Mouse (Mus musculus): Measurements from ENCODE around the gene Cmpk2.
"Not testable (repeated sequence)": the region's sequence is repeated elsewhere in the genome, so short reads cannot be mapped to it uniquely, and the experiment has no call there.

Gene Cmpk2

GRCm38 (mm10) chr12:26469098-26470041 is at the start of gene Cmpk2:
TSS of gene Cmpk2 (plus strand) at chr12:26469204.
- DNase-seq (ENCODE audit: low read depth, low spot score), result peak; percentile 88

GRCm38 (mm10) chr12:26424841-26425240 is 44.2 kb upstream of the Cmpk2 start:
- peak; percentile 63 for DNase-seq (ENCODE audit: low read depth, low spot score)

- DNase-seq (ENCODE audit: low read depth, low spot score), result not testable (repeated sequence)
Measured at GRCm38 (mm10) chr12:26428771-26429170, 40.2 kb upstream of the Cmpk2 start.

- no peak for DNase-seq (ENCODE audit: low read depth, low spot score)
Measured at GRCm38 (mm10) chr12:26436334-26436733, 32.7 kb upstream of the Cmpk2 start.

- no peak for DNase-seq (ENCODE audit: low read depth, low spot score)
Measured at GRCm38 (mm10) chr12:26437950-26438349, 31.1 kb upstream of the Cmpk2 start.

GRCm38 (mm10) chr12:26439366-26439765 is 29.6 kb upstream of the Cmpk2 start:
- peak; percentile 21 for DNase-seq (ENCODE audit: low read depth, low spot score)

GRCm38 (mm10) chr12:26444054-26444453 is 24.9 kb upstream of the Cmpk2 start:
- DNase-seq (ENCODE audit: low read depth, low spot score), result peak; percentile 62

GRCm38 (mm10) chr12:26444511-26444910 is 24.5 kb upstream of the Cmpk2 start:
- no peak for DNase-seq (ENCODE audit: low read depth, low spot score)

- no peak for DNase-seq (ENCODE audit: low read depth, low spot score)
Measured at GRCm38 (mm10) chr12:26446377-26447045, 22.5 kb upstream of the Cmpk2 start.

GRCm38 (mm10) chr12:26449483-26449882 is 19.5 kb upstream of the Cmpk2 start:
- no peak for DNase-seq (ENCODE audit: low read depth, low spot score)

GRCm38 (mm10) chr12:26451150-26451549 is 17.9 kb upstream of the Cmpk2 start:
- no peak for DNase-seq (ENCODE audit: low read depth, low spot score)

- no peak for DNase-seq (ENCODE audit: low read depth, low spot score)
Measured at GRCm38 (mm10) chr12:26452951-26453350, 16.1 kb upstream of the Cmpk2 start.

- no peak for DNase-seq (ENCODE audit: low read depth, low spot score)
Measured at GRCm38 (mm10) chr12:26454682-26455081, 14.3 kb upstream of the Cmpk2 start.

GRCm38 (mm10) chr12:26456028-26456698 is 12.8 kb upstream of the Cmpk2 start, which contains the start of gene Rsad2:
TSS of gene Rsad2 (minus strand) at chr12:26456452.
- DNase-seq (ENCODE audit: low read depth, low spot score), result peak; percentile 93

- DNase-seq (ENCODE audit: low read depth, low spot score), result peak; percentile 14
Measured at GRCm38 (mm10) chr12:26460091-26460490, 8.9 kb upstream of the Cmpk2 start.

- no peak for DNase-seq (ENCODE audit: low read depth, low spot score)
Measured at GRCm38 (mm10) chr12:26465600-26465999, 3.4 kb upstream of the Cmpk2 start.

- DNase-seq (ENCODE audit: low read depth, low spot score), result no peak
Measured at GRCm38 (mm10) chr12:26470042-26470409, 1.0 kb downstream of the Cmpk2 start.

- no peak for DNase-seq (ENCODE audit: low read depth, low spot score)
Measured at GRCm38 (mm10) chr12:26471376-26471775, 2.4 kb downstream of the Cmpk2 start.

- no peak for DNase-seq (ENCODE audit: low read depth, low spot score)
Measured at GRCm38 (mm10) chr12:26472770-26473481, 3.9 kb downstream of the Cmpk2 start.

GRCm38 (mm10) chr12:26473746-26474145 is 4.7 kb downstream of the Cmpk2 start:
- DNase-seq (ENCODE audit: low read depth, low spot score), result no peak

GRCm38 (mm10) chr12:26477198-26477597 is 8.2 kb downstream of the Cmpk2 start:
- DNase-seq (ENCODE audit: low read depth, low spot score), result no peak

Measured in CD4-positive helper T cell, adult 2 months (primary cell).